Comparison of ENCODE assay signal across 11 mouse cellular contexts in the genomic region with DNA sequence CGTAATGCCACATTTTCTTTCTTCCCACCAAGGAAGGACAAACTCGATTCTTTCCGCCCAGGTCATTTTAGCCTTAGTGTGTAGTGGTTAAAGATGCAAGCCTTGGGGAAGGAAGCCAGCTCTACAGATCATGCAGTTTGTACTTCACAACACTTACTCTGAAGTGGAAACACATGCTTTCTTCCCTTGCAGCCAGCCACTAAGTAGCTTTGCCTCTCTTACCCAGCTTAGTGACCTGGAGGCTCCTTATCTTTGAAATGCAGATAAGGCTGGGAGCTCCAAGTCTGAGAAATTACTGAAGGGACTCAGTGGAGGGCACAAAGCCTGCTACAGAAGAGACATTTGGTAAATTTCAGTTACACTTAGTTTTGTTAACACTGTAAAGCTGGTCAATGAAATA. TPM values are rescaled to one million over a fixed set of nuclear protein-coding genes. Genes with fewer than 3 reads are reported as not detected.
DNase-seq lines count a peak whose midpoint lies in the region; ATAC-seq and TF ChIP-seq lines count a peak whose summit lies in the region.
"Had no signal": no experiment of that assay in that cellular context is flagged by ENCODE, and none has a peak within 500 bp of the region (broad histone marks: within the 10 kb centered on the region; RNA-seq: fewer than 3 reads in every experiment).

No protein-coding gene starts in this region.

- no peak overlapping the region for H3K27ac ChIP-seq in heart, postnatal 0 days (ENCODE audit: low read depth)
- H3K27ac ChIP-seq in MEL (ENCODE audit: control insufficient read depth, low read depth, low read length): no peak overlapping the region
- peak overlapping the region; percentile 68 for H3K27ac ChIP-seq in lung, embryonic 15.5 days
- H3K27ac ChIP-seq: limb, embryonic 12.5 days had no signal

- no peak overlapping the region for H3K4me2 ChIP-seq in heart, postnatal 0 days (ENCODE audit: low read depth, low read length)
- 0 out of 2 replicates have a peak overlapping the region, but pooled peaks have one; percentile 5 for H3K4me2 ChIP-seq in lung, embryonic 15.5 days
- H3K4me2 ChIP-seq: limb, embryonic 12.5 days had no signal

- H3K4me3 ChIP-seq in heart, postnatal 0 days (ENCODE audit: low read depth, low read length): no peak overlapping the region
- no peak overlapping the region for H3K4me3 ChIP-seq in MEL (ENCODE audit: control insufficient read depth in 1 of 2, insufficient read depth in 1 of 2, low read depth in 2 of 2, low read length in 2 of 2)
- no peak overlapping the region for H3K4me3 ChIP-seq in lung, embryonic 15.5 days
- H3K4me3 ChIP-seq: limb, embryonic 12.5 days had no signal

- no peak for TF ChIP-seq POLR2A in MEL (IDR thresholded peaks at IDR 0.05; ENCODE audit: control insufficient read depth in 1 of 2, insufficient read depth in 1 of 2, low read depth in 1 of 2, low read length in 2 of 2, poor library complexity in 1 of 2)

- no peak overlapping the region for H3K9ac ChIP-seq in heart, postnatal 0 days (replicated peaks; ENCODE audit: low read depth, low read length)
- H3K9ac ChIP-seq in MEL (ENCODE audit: control insufficient read depth, low read depth, low read length, poor library complexity, severe bottlenecking): no peak overlapping the region
- no peak overlapping the region for H3K9ac ChIP-seq in lung, embryonic 15.5 days
- H3K9ac ChIP-seq: limb, embryonic 12.5 days had no signal

- TF ChIP-seq CTCF in heart, postnatal 0 days (IDR thresholded peaks at IDR 0.05; ENCODE audit: low read depth): no peak
- no peak for TF ChIP-seq CTCF in MEL (IDR thresholded peaks at IDR 0.05 in 2 of 3, conservative IDR thresholded peaks at IDR 0.05 in 1 of 3; ENCODE audit: control insufficient read depth in 1 of 3, insufficient read depth in 1 of 3, low read depth in 2 of 3, low read length in 3 of 3, poor library complexity in 1 of 3, severe bottlenecking in 1 of 3)

- no peak for TF ChIP-seq RAD21 in MEL (IDR thresholded peaks at IDR 0.05; ENCODE audit: low read depth, low read length)

- no peaks in the 10 kb centered on the region for H3K27me3 ChIP-seq in heart, postnatal 0 days (ENCODE audit: control insufficient read depth, insufficient read depth, low read length)
- H3K27me3 ChIP-seq in MEL (ENCODE audit: control insufficient read depth in 1 of 2, insufficient read depth in 2 of 2, low read length in 2 of 2): no peaks in the 10 kb centered on the region
- no peaks in the 10 kb centered on the region for H3K27me3 ChIP-seq in lung, embryonic 15.5 days
- H3K27me3 ChIP-seq: limb, embryonic 12.5 days had no signal

- TF ChIP-seq EP300 in heart, postnatal 0 days (IDR thresholded peaks at IDR 0.05; ENCODE audit: low read depth): no peak
- TF ChIP-seq EP300 in MEL (IDR thresholded peaks at IDR 0.05; ENCODE audit: low read depth in 1 of 2, low read length in 2 of 2): peak in 1 of 2 experiments; percentile 35; a peak in 1 of 4 replicates

- DNase-seq in heart, postnatal 0 days (ENCODE audit: low spot score): peak; percentile 17
- no peak for DNase-seq in heart, postnatal 36 days
- DNase-seq in MEL (ENCODE audit: low read depth, low spot score): peak; percentile 35
- peak; percentile 37 for DNase-seq in embryo, embryonic 9.5 days (ENCODE audit: extremely low spot score)
- DNase-seq in thymus, postnatal 14 days: no peak
- DNase-seq in left cerebral cortex, postnatal 25 days (ENCODE audit: low spot score in 2 of 2): no peak
- DNase-seq in urinary bladder, postnatal 25 days (ENCODE audit: low spot score): no peak
- DNase-seq: cerebellum, adult 2 months had no signal

- H3K4me1 ChIP-seq in heart, postnatal 0 days (ENCODE audit: control insufficient read depth, insufficient read depth): 0 out of 2 replicates have a peak, but pooled peaks cover 6% of the 10 kb centered on the region
- 0 out of 4 replicates have a peak, but pooled peaks cover 0 to 3% of the 10 kb centered on the region in 2 experiments for H3K4me1 ChIP-seq in MEL (ENCODE audit: control insufficient read depth in 1 of 2, insufficient read depth in 2 of 2, low read length in 2 of 2)
- H3K4me1 ChIP-seq in lung, embryonic 15.5 days: peaks cover 20% of the 10 kb centered on the region

- intact Hi-C loops in heart, postnatal 36 days (cut with DNase I): no loop called here
- intact Hi-C loops in left cerebral cortex, postnatal 25 days (cut with DNase I): no loop called here

- no peaks in the 10 kb centered on the region for H3K9me3 ChIP-seq in heart, postnatal 0 days (replicated peaks; ENCODE audit: control insufficient read depth, low read length)
- H3K9me3 ChIP-seq in MEL (replicated peaks; ENCODE audit: insufficient read depth, low read length): no peaks in the 10 kb centered on the region
- no peaks in the 10 kb centered on the region for H3K9me3 ChIP-seq in lung, embryonic 15.5 days
- H3K9me3 ChIP-seq: limb, embryonic 12.5 days had no signal

- no peaks in the 10 kb centered on the region for H3K36me3 ChIP-seq in heart, postnatal 0 days (replicated peaks; ENCODE audit: control insufficient read depth, insufficient read depth, low read length)
- no peaks in the 10 kb centered on the region; a peak in 2 of 4 replicates for H3K36me3 ChIP-seq in MEL (ENCODE audit: control insufficient read depth in 1 of 2, insufficient read depth in 2 of 2, low read length in 2 of 2)
- H3K36me3 ChIP-seq in lung, embryonic 15.5 days: no peaks in the 10 kb centered on the region
- H3K36me3 ChIP-seq: limb, embryonic 12.5 days had no signal

- ATAC-seq in heart, postnatal 0 days (ENCODE audit: insufficient read depth, low read depth): no peak
- ATAC-seq in lung, embryonic 15.5 days (ENCODE audit: borderline replicate concordance, extremely low read depth, low FRiP score, low TSS enrichment): peak; percentile 87
- ATAC-seq: CD4-positive, CD25-positive, alpha-beta regulatory T cell, adult 4 months had no signal

- WGBS in heart, postnatal 0 days: 34% methylated on average over 3 of the region's 3 CpGs
- WGBS in lung, embryonic 15.5 days: 18% methylated on average over 3 of the region's 3 CpGs

- H3K79me2 ChIP-seq in MEL (ENCODE audit: control insufficient read depth, insufficient read depth, low read length, poor library complexity): no peaks in the 10 kb centered on the region

TF ChIP-seq in MEL, 35 proteins besides CTCF, POLR2A, EP300 and RAD21:
- no peak for TF ChIP-seq KAT2A (conservative IDR thresholded peaks at IDR 0.05; ENCODE audit: low read depth, low read length)
- peak; percentile 54; the same call in 1 of the 2 replicates for TF ChIP-seq GATA1 (IDR thresholded peaks at IDR 0.05; ENCODE audit: low read depth, low read length)
- TF ChIP-seq NELFE (IDR thresholded peaks at IDR 0.05; ENCODE audit: low read depth, low read length): no peak

RNA-seq across cellular contexts. Expression of a gene that starts 54.9 kb away (rescaled TPM):
- 1.3 TPM in 1 of 2 replicates, not detected in the other for total RNA-seq in heart, postnatal 0 days (2014; rRNA removed; ENCODE audit: low replicate concordance)
- 0.37 TPM in 2 replicates for polyA plus RNA-seq in heart, postnatal 0 days (2015; fragmentation: Nextera tagmentation; extraction: Ambion mirVana)
- not detected for total RNA-seq in heart, postnatal 36 days (2021)
- not detected in 2 replicates for total RNA-seq in MEL (2012; rRNA removed)
- polyA plus RNA-seq in MEL (2012; ENCODE audit: insufficient read depth in 1 of 2, insufficient read length in 2 of 2, low read depth in 1 of 2, low replicate concordance in 2 of 2, missing spikeins in 1 of 2): not detected
- polyA plus RNA-seq in lung, embryonic 15.5 days (2015; fragmentation: Nextera tagmentation; extraction: Ambion mirVana): 8.8 and 9.9 TPM in 2 replicates
- total RNA-seq in left cerebral cortex, postnatal 25 days (2021): 10 to 100 TPM; 17.6 to 18.1 TPM
- polyA plus RNA-seq: CD4-positive, CD25-positive, alpha-beta regulatory T cell, adult 4 months had no signal

Comparison
In these comparisons a context has a peak if more than half of its experiments do, and no peak if none do; other contexts are left out.
1. DNase-seq: peak in heart, postnatal 0 days (single experiment), MEL (single experiment) and embryo, embryonic 9.5 days (single experiment); none in heart, postnatal 36 days (0 of 2), thymus, postnatal 14 days (single experiment), left cerebral cortex, postnatal 25 days (0 of 2) and urinary bladder, postnatal 25 days (single experiment).